Mouse (Mus musculus) heart, postnatal 36 days (tissue): ENCODE results near the gene Rnasel. TPM values are rescaled to one million over a fixed set of nuclear protein-coding genes. Genes with fewer than 3 reads are reported as not detected.

Experiments
- DNase-seq, 2 experiments: peaks; one replicate each; pipeline ENCODE4 v3.0.0; 2021 to 2022
- intact Hi-C: fragments of 180-260 bp; cut with DNase I; formaldehyde crosslinking; loops from one replicate; pipeline ENCODE4 v1.15.1; 2025
- total RNA-seq, 2 experiments: library from RNA; stranded (reverse); gene quantifications; 2 replicates each; pipeline ENCODE4 v1.2.3; 2021

Rnasel gene
- total RNA-seq, 2 experiments from 2014 or later = 4.8 to 6.5 TPM

DNA sequence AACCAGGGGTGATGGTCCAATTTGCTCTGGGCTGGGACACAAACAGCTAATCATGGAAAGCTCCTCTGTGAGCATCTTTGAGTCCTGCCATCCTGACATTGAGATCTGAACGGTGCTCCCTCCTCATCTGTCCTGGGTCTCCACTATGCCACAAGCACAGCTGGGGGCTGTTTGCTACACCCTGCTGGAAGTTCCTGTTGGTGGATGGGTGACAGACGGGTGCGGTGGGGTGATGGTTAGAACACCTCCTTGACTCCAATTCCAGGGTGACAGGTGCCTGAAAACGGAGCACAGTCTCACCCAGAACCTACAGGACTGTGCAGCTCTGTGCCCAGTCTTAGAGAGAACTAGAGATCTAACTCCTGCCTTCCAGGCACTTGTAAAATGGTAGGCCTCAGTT lies 14.4 kb upstream of the Rnasel start:
- no peak for DNase-seq
- intact Hi-C loops = no loop called here

DNA sequence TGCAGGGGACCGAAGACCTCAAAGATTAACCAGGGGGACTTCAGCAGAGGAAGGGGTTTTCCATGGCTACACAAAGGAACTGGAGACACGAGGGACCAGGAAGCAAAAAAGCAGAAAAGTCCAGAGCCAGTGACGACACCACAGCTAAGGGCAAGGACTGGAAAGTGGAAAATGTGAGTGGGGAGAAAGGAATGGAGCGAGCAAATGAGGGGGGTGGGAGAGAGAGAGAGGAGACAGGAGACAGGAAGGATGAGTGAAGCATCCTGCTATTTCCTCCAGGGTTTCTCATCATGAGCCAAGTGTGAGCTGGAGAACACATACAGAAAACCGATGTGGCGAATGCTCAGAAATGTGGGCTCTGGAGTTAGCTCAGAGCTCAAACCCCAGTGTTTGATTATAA lies 13.1 kb upstream of the Rnasel start:
- no peak for DNase-seq
- intact Hi-C loops = no loop called here

DNA sequence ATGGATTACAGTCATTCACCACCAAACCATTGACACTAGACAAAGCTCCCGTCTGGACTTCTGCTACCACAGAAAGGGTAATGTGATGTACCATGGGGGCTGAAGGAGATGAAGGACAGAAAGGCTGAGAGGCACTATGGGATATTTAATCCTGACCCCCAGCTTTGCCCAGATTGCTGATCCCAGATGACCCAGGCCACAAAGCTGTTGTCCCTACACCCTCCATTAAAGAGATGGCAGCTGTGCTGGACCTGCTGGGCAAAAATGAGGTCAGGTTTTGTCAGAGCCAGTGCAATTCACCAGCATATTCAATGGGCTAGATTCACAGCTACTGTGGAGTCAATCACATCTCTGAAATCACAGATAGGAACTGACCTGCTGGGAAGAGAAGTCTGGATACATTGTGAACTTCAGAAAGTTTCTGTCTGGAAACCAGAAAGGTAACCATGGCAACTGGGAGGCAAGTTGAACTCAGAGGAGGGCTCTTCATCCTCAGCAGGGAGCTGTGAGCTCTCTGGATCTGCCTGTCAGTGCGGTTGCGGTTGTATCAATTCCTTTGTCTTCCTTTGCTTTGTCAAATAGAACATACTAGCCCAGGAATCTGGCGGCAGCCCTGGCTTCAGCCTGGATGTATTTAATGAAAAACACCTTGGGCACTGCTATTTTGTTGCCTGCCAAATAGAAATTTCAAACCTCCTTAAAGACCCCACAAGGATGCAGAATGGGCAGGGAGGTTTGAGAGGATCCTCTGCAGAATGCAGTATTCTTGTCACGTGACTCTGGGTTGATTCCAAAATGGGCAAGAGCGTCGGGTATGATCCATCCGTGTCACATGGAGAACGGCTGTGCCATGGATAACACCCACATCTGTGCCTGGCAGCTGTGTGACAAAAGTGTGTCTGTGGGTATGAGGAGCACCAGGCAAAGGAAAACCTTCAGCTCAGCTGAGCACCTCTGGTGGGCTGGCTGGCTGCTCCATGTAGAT lies 11.8 kb upstream of the Rnasel start:
- DNase-seq = no peak
- intact Hi-C loops = no loop called here

DNA sequence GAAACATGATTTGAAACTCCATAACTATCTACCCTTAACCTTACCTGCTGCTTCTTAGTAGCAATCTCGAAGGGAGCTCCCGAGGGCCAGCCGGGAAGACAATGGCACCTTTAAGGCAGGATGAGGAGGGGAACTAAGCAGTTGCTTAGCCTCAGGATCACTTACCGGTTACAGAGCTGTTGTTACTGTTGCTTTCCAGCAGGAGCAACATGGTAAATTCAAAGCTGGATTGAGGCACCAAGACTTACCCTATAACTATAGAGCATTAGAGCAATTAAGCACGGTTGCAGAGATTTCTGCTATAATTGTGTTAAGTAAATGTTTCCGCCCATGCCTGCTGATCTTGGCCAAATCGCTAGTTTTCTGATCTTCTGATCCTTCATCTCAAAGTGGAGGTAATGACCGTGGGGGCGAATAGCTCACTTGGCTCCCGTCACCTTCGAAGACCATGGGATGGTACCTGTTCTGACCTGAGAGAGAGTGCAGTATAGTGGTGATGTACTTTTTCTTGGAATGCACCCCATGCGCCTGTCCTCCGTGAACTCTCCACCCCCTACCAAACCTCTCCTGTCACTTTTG lies 9.7 kb upstream of the Rnasel start:
- DNase-seq = no peak
- intact Hi-C loops = loop anchor here (5.0 kb wide), 2 partner anchors 62 to 97 kb away; no protein-coding TSS in a partner anchor

DNA sequence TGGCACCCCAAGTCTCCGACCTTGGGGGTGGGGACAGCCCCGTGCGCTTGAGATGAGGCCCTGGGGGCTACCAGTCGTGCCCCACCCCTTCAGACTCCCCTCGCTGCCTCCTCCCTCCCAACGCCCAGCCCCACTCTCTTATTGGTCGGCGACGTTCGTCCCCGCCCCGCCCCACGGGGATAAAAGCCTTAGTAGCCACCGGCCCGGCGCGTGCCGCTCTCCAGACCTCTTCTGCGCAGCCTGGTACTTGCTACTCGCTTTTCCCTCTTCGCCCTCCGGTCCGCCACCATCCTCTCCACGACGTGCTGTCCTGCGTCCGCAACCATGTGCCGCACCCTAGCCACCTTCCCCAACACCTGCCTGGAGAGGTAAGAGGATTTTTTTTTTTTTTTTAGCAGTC lies 9.1 kb upstream of the Rnasel start, which contains the start of gene Rgs16:
Gene Rgs16 (plus strand): TSS at position 205 of the 400 bp plus-strand sequence.
- intact Hi-C loops = loop anchor here (5.0 kb wide), 2 partner anchors 63 to 98 kb away; no protein-coding TSS in a partner anchor
- DNase-seq = peak; percentile 82 to 83

DNA sequence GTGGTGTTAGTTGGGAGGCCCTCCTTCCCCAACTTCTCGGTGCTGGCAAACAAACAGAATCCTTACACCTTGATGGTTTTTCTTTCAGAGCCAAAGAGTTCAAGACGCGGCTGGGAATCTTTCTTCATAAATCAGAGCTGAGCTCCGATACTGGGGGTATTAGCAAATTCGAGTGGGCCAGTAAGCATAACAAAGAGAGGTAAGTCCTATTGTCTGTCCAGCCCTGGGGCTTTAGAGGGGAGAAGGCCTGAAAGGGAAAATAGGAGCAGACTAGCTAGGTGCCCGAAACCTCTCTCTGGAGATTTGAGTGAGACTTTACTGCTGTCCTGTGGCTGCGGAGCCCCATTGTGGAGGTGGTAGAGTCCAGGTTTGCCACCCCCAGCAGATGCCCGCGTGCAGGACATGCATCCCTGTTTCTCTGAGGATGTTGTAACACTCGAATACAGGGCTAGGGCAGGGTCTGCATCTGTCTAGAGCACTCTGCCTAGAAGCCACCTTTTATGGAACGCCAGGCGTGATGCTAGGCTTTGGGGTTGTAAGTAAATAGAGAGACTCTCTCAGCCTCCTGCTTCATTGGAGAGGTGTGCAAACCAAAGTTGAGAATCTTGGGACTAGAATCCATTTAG lies 8.3 kb upstream of the Rnasel start:
- no peak for DNase-seq
- intact Hi-C loops = loop anchor here (5.0 kb wide), 2 partner anchors 64 to 99 kb away; no protein-coding TSS in a partner anchor

DNA sequence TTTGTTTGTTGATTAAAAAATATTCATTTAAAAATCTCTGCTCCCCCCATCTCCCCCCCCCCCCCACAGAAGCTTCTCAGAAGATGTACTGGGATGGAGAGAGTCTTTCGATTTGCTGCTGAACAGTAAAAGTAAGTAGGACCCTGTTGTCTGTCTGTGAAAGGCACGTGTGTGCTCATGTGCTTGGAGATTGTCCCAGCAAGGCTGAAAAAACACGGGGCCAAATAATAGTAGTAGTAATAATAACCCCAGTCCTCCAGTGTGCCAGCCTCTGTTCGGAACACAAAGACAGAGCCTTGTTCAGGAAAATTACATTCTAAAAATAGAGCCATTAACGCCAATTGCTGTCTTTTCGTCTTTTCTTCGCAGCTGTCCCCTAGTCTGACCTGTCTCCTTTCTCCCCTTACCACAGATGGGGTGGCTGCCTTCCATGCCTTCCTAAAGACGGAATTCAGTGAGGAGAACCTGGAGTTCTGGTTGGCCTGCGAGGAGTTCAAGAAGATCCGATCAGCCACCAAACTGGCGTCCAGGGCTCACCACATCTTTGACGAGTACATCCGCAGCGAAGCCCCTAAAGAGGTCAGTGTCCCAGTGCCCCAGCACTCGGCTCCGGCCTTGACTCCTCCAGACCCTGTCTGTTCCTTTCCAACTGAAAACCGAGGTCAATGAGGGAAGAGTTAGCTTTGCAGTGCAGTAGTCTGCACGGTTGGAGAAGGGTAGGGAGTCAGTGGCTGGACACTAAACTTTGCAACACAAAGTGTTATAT lies 7.5 kb upstream of the Rnasel start:
- DNase-seq = peak in 1 of 2 experiments; percentile 22
- intact Hi-C loops = loop anchor here (1.0 to 5.0 kb wide), 3 partner anchors 64 to 184 kb away; no protein-coding TSS in a partner anchor

DNA sequence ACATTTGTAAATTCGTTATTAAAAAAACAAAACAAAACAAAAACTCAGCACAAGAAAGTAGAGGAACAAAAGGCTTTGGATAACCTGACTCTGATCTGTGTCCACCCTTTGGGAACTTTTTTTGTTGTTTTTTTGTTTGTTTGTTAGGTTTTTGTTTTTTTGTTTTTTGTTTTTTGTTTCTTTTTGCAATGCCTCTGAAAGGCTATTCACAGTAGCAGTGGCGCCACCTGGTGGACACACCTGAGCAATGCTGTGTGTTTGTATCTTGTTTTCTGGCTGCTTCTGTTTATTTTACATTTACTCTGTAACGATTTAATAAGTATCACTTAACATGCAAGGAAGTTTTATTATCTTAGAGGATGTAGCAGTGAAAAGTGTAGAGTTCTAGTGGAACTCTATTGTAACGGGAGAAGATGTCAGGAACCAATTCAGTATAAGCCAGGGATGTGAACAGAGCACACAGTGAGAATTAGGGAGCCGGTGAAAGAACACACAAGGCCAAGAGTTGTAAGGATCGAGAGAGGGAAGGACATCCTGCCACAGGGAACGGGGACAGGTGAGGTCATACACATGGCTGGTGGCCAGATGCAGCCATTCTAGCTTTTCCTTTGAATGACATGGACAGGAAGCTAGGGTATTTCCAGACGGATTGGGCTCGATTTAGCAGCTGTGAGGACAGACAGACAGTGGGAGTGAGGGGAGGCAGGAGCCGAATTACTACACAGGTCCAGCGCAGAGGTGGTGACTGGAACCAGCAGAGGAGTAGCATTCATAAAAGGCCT lies 6.7 kb upstream of the Rnasel start:
- intact Hi-C loops = loop anchor here (1.0 to 5.0 kb wide), 3 partner anchors 65 to 185 kb away; no protein-coding TSS in a partner anchor
- DNase-seq = peak; percentile 76 to 85

DNA sequence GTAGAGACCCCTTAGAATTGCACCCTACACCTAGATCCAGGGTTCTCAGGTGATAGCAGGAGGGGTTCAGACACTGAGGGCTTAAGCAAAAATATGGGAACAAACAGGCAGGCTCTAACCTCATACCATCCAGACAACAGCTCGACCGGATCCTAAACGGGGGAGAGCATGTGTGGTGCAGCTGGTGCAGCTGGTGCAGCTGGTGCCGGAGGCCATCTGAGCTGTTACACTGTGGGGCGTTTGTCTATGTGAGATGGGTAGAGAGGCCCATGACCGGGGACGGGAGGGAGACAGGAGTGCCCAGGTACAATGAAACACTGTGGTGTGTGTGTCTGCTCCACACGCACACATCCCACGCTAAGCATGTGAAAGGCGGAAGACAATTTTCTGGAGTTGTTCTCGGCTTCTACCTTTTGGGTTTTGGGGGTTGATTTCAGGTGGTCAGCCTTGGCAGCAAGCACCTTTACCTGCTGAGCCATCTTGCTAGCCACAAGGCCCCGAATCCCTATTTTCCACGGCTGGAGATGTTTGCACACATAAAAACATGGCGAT lies 3.0 kb upstream of the Rnasel start:
- intact Hi-C loops = loop anchor here (1.0 to 5.0 kb wide), 2 partner anchors 189 to 259 kb away; partner anchors contain the start of gene Dhx9
- no peak for DNase-seq

DNA sequence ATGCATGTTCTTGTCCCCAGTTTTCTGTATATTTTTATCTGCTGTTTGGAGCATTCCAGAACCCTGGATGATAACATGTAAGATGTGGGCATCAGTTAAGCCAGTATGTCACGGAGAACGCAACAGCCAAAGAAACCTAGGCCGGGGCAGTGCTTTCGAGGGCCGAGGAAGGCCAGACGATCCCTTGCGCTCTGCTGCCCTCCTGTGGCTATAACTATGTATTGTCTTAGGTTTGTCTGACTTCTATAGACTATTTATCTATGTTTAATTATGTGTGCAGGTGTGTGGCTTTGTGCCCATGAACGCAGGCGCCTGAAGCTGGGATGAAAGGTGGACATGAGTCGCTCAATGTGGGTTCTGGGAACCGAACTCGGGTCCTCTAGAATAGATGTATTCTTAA lies 2.5 kb upstream of the Rnasel start:
- peak; percentile 76 to 77 for DNase-seq
- intact Hi-C loops = loop anchor here (1.0 to 5.0 kb wide), 2 partner anchors 189 to 259 kb away; partner anchors contain the start of gene Dhx9

DNA sequence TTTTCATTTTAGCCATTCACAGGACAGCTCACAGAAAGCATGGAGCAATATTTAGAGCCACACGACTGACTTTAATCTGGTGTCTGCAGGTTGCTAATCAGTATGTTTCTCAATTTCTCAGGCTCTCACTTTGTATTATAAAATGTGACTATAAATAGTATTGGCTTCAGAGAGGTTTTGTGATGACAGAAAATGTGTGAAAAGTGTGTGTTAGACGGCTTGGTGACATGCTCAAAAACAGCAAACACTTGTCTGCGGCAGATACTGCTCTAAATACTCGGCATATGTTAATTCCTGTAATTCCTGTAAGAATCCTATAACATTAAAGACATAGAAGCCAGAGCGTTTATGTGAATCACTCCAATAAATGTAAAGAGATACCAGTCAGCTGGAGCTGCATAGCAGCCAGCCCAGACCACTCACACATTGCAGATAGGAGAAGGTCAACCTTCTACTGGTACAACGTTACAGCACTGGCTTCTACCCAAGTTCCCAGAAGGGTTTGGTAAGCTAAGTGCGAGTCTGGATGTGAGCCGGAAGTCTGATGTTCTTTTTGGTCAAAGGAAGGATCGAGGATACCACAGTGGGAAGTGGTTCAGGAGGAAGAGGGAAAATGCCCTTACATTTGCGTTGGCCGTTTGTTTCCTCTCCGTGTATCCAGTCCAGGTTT lies 1.2 kb upstream of the Rnasel start:
- intact Hi-C loops = loop anchor here (5.0 kb wide), 1 partner anchor 261 kb away; the partner anchor contains the start of gene Dhx9
- no peak for DNase-seq

DNA sequence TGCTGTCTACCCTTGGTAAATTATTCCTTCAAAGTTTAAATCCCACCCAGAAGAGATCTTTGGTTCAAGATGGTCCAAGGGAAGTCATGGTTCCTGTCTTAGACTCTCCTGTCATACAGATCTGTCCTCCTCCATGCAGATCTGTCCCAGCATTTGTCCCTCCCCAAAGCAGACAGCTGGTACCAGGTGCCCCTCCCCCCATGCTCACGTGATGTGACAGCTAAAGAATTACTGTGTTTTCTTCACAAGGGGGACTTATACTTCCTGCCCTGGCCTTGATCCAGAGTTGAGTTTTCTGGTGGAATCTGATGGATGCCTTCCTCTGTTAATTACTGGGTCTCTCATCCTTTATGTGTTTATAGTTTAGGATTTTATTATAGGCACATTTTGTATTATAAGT lies 677 bp upstream of the Rnasel start:
- peak in 1 of 2 experiments; percentile 33 for DNase-seq
- intact Hi-C loops = loop anchor here (5.0 kb wide), 1 partner anchor 261 kb away; the partner anchor contains the start of gene Dhx9

DNA sequence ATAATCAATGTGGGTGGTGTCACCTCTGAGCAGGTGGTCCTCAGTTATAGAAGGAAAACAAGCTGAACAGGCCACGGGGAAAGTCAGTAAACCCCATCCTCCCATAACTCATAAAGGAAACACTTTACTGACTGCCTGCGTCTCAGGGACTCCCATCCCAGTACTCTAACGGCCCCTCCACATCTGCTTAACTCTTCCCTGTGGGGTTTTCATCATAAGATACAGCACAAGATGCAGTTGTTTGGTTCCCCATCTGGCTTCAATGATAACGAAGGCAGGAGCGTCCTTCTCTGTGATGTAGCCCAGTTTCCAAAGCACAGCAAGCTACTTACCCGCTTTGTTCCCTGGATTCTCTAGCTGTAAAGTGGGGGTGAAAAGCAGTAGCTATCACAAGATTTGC lies 828 bp downstream of the Rnasel start:
- DNase-seq = no peak
- intact Hi-C loops = loop anchor here (5.0 kb wide), 1 partner anchor 57 kb away; no protein-coding TSS in a partner anchor

DNA sequence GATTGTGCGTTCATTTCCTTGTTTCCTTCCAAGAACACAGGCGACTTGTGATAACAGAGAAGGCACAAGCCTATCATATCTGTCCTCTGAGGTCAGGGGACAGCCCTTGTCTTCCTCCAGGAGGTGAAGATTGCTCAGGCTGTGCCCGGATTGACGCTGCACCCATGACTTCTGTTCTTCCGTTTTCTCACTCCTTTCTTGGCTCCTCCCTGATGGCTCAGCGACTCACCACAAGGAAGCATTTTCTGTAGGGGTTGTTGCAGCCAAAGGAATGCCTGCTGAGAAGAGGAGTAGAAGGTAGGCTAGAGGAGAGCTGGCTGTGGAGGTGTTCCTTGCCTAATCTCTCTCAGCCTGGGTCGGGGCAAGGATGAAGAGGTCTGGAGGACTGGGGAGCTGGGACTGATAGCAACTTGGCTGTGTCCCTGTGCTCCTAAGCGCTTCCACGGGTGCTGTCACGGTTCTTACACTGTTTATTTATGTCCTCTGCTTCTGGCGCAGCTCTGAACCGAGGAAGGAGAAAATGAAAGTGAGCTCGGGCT lies 2.6 kb downstream of the Rnasel start:
- intact Hi-C loops = loop anchor here (5.0 kb wide), 1 partner anchor 55 kb away; no protein-coding TSS in a partner anchor
- DNase-seq = peak; percentile 43 to 58

DNA sequence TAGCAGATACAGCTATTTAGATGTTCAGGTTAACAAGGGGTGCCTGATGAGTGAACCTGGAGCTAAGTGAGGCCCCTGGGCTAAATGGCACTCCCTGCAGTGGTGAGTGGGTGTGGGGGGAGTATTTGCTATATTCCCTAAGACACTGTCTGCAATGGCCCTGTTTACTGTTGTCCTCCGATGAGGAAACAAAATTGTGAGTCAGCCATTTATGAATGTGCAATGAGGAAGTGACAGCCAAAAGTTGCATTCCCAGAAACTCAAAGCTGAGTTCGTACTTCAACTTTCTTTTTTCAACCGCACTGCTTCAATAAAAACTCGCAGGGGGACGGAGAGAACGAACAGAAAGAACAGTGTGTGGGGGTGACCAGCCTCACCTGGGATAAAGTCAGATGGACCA lies 3.3 kb downstream of the Rnasel start:
- intact Hi-C loops = loop anchor here (5.0 kb wide), 1 partner anchor 55 kb away; no protein-coding TSS in a partner anchor
- DNase-seq = peak in 1 of 2 experiments; percentile 34

DNA sequence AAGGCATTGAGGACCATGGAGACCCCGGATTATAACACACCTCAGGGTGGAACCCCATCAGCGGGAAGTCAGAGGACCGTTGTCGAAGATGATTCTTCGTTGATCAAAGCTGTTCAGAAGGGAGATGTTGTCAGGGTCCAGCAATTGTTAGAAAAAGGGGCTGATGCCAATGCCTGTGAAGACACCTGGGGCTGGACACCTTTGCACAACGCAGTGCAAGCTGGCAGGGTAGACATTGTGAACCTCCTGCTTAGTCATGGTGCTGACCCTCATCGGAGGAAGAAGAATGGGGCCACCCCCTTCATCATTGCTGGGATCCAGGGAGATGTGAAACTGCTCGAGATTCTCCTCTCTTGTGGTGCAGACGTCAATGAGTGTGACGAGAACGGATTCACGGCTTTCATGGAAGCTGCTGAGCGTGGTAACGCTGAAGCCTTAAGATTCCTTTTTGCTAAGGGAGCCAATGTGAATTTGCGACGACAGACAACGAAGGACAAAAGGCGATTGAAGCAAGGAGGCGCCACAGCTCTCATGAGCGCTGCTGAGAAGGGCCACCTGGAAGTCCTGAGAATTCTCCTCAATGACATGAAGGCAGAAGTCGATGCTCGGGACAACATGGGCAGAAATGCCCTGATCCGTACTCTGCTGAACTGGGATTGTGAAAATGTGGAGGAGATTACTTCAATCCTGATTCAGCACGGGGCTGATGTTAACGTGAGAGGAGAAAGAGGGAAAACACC lies 4.7 kb downstream of the Rnasel start:
- DNase-seq = no peak
- intact Hi-C loops = loop anchor here (5.0 kb wide), 1 partner anchor 53 kb away; no protein-coding TSS in a partner anchor

DNA sequence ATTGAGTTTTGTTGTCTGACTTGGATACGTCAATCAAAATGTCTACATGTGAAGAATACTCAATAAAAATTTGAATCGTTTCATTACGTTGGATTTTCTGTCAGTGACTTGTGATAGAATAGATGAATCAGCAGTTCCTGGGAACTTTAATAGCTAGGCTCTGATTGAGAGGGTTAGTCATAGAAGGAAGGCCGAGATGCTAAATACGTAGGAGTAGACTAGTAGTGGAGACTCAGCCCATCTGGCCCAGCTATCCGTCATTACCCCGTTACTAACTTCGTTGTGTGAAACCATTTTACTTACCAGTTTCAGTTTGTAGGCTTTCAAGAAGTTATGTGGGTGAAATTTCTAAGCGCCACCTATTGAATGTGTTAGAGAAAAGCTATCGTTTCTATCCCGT lies 14.9 kb downstream of the Rnasel start:
- DNase-seq = no peak
- intact Hi-C loops = no loop called here
